Mouse (Mus musculus): ENCODE results near the gene Stard13.

- TF ChIP-seq CTCF (IDR thresholded peaks at IDR 0.05; ENCODE audit: low read depth, low read length) (no peak), POLR2A (IDR thresholded peaks at IDR 0.05; ENCODE audit: insufficient read depth, low read length) (no peak), EP300 (IDR thresholded peaks at IDR 0.05; ENCODE audit: insufficient read depth, low read depth, low read length) (no peak)
Observed at GRCm38 (mm10) chr5:151127298-151127717, 106.3 kb downstream of the Stard13 start.
